Mouse (Mus musculus): Measurements from ENCODE around the gene Zfp541.
A peak's percentile ranks its signal among the peaks of the same experiment; 100 is the strongest.

Zfp541 gene

DNA sequence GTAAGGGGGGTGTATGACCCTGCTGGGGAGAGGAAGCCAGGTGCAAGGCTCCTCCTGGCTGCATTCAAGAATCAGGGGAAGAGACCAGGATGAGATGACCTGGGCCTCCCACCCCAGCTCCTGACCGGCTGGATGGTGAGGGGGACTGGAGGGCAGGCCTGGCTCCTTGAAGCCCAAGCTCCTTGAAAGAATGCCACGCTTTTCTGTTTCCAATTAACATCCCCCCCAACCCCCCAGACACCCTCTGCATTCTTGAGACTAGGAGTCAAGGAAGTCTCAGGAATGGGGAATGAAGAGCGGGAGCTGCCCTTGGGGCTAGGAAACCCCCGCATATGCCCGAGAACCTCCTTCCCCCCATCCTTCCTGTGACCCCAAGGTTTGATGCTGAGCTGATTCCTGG lies 17.1 kb upstream of the Zfp541 start:
- no peak for DNase-seq (ENCODE audit: low spot score)

DNA sequence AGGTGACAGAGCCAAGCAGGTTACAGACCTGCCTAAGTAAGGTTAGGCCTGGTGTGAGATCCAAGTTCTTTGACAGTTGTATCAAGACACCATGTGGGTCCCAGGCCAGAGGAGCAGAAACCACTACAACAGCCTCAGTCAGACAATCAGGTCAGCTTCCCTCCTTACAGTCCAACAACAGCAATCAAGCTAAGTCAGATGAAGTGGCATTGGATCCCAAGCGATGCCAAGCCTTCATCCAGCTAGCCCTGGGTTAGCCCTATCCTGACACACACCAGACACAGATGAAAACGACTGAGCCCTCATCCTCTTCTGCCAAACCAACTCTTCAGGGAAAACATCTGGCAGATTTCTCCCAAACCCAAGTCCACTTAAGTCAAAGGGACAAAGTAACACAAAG lies 16.1 kb upstream of the Zfp541 start:
- DNase-seq (ENCODE audit: low spot score) = no peak

DNA sequence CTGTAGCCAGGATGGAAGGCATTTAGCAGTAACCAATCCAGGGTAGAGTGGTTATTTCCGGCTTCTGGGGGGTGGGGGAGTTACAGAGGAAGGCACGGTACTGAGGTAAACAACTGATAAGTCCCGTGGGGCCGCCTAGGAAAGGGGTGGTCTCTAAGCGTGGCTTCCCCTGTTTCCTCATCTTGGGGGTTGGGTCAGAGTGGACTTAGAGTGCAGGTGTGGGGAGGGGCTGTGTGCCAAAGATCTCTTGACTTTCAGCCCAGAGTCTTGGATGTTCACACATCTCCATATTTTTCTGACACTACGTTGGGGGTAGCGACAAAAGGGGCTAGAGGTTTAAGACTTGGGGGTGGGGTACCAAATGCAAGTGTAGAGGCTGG lies 15.5 kb upstream of the Zfp541 start:
- no peak for DNase-seq (ENCODE audit: low spot score)

DNA sequence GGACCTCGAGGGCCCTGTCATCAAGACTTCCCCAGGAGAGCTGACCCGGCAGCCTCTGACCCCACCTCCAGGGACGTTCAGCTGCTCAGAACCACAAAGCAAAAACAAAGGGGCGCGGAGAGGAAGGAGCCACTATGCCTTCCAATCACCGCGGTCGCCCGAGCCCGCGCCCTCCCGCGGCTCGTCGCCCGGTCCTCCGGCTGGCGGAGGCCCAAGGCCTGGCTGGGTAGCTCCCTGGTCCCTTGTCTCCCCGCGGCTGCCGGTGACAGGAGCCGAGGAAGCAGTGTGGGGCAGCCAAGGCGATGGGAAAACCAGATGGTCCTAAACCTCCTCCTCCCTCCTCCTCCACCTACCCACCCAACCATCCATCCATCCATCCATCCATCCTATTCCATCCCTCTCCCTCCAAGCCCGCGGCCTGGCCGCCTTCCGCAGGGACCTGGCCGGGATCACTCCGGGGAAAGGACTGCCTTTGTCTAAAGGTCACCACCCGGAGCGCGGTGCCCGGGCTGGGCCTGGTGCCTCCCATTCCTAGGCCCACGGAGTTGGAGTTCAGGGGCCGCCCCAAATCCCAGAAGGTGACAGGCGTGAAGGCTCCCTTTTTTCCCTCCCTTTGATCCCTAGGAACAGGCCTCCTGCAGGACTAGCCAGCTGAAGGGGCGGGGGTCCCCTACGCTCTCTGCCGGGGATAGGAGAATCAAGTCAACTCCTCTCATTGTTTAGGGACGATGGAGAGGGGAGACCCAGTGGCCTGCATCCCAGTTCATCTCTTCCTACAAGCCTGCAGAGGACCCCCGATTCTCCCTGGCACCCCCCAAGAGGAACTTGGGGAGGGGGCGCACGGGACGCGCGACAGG lies 14.9 kb upstream of the Zfp541 start:
- DNase-seq (ENCODE audit: low spot score) = peak; percentile 68

DNA sequence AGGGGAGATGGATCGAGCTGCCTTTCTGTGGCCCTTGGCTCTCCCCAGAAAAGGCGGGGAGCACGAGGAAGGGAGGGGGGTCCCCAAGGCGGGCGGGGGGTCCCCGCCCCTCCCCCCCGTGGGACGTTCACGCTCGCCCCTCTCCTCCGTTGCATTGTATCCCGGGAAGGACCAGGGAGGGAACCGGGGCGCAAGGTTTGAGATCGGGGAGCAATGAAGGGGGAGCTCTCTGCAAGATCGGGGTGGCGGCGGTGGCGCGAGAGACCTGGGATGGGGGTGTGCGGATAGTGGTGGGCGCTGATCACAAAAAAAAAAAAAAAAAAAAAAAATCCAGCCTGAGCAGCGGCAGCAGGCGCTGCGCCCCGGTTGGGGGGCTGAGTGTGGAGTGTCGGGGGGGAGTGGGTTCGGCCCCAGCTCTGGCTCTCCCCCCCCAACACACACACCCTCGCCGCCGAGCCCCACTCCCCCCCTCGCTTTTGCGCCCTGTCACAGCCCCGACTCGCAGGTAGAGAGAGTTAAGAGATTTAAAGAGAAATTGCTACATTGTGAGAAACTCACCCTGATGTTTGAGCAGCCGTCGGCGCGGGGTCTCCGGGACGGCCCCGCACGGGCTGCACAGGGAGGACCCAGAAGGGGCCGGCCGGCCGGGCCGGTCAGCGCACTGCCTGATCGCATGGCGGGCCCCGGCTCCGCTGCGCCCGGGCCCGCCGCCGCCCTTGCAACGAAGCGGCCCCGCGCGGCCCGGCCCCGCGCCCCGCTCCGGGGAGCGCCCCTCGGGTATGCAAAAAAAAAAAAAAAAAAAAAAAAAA lies 14.1 kb upstream of the Zfp541 start, which contains the start of gene Bicra:
Gene Bicra, minus strand, starts transcription at position 584 of the 809 bp plus-strand sequence.
- DNase-seq (ENCODE audit: low spot score) = peak; percentile 75

DNA sequence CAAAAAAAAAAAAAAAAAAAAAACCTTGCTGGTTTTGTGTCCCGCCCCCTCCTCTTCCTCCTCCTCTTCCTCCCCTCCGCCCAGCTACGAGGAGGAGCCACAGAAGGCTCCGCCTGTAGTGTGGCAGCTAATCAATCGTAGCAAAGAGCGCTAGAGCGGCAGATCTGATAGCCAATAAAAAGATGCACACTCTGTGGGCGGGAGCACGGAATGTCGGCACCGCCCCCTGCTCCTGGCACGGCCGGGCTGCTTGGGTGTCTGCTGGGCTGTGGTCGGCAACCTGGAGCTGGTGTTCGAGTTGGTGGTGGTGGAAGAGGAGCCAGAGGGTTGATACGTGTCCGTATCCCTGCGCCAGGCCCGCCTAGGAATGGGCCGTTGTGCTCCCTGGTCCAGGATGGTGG lies 13.4 kb upstream of the Zfp541 start:
- peak; percentile 98 for DNase-seq (ENCODE audit: low spot score)

DNA sequence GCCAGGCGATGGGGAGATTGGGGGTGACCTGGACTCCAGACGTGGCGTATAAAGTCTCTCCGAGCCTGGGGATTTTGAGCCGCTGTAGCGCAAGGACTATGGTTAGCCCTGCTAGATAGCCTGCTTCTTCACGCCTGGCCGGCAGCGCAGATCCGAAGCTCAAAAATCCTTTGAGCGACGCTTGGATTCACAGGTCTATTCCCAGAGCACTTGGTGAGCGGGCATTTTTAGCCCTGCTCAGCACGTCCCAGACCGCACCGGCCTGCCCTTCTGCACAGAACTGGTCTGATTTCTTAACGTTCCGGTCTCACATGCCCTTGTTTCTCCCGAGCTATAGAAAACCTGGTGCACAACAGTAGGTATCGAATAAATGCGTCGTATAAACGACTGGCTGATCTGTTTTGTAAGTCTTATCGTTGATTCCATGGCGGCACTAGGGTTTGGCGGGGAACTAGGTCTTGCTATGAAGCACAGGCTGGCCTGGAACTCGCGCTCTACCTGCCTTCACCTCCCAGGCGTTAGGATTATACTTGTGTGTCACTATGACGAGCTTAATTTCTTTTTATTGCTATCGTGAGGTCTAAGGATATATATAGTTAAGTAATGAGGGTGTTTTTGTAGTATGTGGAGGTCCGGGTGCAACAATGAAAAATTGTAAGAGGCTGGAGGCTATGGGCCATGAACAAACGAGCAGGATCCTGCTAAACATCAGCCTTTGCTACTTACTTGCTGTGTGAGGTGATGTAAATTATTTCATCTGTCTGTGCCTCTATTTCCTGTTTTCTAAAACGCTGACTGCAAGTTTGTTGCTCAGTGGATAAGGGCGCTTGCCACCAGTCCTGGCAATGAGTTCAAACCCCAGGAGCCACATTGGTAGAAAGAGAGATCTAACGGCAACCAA lies 12.7 kb upstream of the Zfp541 start:
- no peak for DNase-seq (ENCODE audit: low spot score)

DNA sequence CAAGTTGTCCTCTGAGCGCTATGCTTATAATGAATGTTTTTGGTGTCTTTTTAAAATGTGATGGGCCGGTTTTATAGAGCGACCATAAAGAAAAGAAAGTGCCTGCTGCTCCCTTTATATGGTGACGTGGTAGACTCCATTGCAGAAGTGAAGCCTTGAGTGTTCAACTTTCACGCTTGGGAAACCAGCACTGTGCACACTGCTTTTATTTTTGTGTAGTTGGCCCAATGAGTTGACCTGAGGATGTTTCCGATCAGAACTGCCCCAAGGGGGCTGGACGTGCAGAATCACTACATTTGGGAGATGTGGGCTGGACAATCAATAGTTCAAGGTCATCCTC lies 12.1 kb upstream of the Zfp541 start:
- no peak for DNase-seq (ENCODE audit: low spot score)

DNA sequence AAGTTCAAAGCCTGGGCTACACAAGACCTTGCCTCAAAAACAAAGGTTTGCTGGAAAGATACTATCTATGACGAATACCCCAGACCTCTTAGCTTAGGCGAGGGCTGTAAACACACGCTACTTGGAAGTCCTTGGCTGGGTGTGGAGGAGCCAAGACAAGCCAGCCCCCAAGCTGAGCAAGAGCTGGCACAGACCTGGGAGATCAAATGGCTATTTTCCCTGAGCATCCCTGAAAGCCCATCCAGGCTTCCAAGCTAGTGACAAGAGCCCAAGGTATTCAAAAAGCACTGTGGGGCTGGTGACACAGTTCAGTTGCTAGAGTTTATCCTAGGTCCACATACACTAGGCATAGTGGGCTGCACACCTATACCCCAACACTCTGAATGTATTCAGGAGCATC lies 11.0 kb upstream of the Zfp541 start:
- DNase-seq (ENCODE audit: low spot score) = no peak

DNA sequence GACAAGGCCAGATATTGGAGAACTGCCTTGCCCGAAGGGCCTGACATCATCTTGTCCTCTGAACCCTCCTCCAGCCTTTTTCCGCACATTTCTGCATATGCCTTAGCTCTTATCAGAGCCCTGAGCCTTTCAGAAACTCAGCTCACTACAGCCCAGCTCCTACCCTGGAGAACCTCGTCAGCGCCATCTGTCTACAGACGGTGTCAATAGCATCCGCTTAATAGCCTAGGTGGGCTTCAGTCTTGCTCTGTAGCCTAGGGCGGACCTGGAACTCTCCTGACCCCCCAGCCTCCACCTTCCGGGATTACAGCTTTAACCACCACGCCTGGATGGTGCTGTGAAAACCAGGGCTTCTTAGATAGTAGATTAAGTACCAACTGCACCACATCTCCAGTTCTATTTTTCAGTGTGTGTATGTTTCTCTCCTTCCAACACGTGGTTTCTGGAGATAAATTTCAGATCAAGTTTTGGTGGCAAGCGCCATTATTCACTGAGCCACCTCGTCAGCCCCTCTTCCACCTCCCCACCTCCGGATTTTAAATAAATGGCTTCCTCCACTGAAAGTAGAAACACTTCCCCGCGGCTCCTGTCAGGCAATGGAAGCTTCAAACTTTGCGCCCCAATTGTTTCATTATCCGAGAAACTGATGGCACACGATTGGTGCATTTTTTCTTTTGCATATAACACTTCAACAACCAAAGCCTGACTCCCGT lies 9.6 kb upstream of the Zfp541 start:
- DNase-seq (ENCODE audit: low spot score) = peak; percentile 55

DNA sequence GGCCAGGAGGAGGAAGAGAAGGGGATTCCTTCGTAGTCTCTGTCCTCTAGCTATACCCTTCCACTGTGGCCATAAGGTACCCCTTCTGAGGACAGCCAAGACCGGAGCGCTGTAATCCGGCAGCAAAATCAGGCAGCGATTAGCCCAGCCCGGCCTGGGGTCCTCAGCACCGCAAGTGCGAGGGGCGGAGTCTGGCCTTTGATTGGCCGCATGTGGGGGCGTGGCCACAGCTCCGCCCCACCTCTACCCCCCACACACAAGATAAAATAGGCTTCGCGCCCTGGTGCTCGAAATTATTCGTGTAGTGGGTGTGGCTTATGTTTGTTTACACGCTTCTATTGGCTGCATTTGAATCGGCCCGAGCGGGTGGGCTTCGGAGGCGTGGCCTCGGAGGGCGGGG lies 8.9 kb upstream of the Zfp541 start:
- peak; percentile 90 for DNase-seq (ENCODE audit: low spot score)

DNA sequence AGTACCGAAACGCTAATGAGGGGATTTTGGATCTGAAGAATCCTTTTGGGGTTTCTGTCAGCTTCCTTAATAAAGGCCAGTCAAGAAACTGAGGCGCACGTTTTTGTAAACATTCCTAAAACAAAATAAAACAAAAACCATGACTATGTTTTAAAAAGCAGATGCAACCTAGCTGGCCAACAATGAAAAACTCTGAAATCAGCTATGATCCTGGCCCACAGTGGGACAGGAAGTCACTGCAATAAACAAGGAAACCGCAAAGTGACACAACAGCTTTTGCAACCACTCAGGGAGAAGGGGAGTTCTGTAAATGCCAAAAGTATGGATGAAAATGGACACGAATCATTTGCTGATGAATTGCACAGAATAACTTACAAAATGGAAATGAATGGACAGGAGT lies 8.5 kb upstream of the Zfp541 start:
- no peak for DNase-seq (ENCODE audit: low spot score)

DNA sequence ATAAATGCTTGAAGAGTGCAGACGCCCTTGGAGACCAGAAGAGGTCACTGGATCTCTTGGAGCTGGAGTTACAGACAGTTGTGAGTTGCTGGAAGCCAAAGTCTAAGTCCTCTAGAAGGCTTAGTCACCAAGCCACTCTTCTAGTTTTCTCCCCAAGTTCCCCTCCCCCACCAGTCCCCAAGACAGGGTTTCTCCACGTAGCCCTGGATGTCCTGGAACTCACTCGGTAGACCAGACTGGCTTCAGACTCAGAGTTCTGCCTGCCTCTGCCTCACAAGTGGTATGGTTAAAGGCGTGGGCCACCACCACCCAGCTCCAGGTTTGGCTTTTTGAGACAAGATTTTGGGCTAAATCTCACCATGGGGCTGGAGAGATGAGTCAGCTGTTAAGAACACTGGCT lies 6.6 kb upstream of the Zfp541 start:
- no peak for DNase-seq (ENCODE audit: low spot score)

DNA sequence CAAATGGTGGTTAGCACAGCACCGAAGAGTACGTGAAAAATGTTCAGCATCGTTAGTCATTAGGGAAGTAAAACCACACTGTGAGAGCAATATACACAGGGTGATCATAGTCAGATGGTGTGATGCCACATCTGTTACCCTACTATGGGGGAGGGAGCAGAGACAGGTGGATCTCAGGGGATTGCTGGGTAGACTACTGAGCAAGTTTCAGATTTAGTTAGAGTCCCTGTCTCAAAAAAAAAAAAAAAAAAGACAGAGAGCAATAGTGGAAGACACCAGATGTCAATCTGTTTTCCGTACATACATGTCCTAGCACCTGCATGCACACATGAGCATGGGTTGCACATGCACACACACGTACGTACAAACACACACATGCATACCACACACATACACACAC lies 5.9 kb upstream of the Zfp541 start:
- DNase-seq (ENCODE audit: low spot score) = no peak

DNA sequence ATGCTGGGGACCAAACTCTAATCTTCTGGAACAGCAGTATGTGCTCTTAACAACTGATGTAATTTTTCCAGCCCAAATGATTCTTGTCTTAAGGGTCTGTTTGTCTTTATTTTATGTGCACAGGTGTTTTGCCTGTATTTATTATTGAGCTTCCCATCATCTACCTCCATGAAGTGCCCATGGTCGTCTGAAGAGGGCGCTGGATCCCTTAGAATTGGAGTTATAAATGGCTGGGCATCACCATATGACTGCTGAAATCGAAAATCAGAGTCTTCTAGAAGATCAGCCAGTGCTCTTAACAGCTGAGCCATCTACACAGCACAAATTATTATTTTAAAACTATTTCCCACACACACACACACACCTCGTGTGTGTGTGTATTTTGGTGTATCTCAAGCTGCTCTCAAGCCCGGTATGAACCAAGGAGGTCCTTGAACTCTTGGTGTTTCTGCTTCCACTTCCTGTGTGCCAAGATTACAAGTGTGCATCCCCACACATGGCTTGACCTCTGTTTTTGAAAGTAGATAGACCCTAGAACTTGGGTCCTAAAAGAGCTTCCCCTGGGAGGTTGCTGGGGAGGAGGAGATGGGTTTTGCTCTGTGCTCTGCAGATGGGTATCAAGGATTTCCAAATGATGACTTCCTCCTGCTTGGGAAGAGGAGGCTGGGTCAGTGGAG lies 5.0 kb upstream of the Zfp541 start:
- DNase-seq (ENCODE audit: low spot score) = no peak

DNA sequence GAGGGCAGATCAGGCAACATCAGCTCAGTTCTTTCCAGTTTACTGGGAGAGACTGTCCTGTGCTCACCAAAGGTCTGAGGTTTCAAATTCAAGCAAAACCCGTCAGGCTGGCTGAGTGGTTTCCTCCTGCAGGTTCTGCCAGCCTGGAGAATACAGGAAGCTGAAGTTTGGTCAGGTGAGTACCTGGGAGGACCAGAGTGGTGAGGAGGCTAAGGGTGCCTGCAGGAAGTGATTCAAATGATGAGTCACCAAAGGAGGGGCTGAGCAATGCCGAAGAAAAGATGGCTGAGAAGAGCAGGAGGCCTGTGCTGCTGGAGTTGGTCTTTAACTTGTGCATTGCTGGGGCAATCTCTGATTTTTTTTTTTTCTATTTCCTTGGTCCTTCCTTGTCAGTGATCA lies 4.5 kb upstream of the Zfp541 start:
- DNase-seq (ENCODE audit: low spot score) = no peak

DNA sequence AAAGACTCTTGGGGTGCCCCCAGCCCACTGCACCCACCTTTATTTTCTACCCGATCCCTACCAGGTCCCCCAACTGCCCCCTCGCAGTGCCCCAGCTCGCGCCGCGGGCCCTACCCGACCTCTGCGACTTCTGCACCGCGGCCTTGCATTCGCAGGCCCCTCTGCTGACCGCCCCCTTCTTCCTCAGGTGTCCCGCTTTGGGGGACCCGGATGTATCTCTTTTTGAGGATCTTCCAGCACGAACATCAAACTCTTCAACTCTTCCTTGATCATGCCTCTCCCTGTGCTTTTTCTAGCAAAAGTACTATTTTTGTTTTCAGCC lies 446 bp downstream of the Zfp541 start:
- no peak for DNase-seq (ENCODE audit: low spot score)

DNA sequence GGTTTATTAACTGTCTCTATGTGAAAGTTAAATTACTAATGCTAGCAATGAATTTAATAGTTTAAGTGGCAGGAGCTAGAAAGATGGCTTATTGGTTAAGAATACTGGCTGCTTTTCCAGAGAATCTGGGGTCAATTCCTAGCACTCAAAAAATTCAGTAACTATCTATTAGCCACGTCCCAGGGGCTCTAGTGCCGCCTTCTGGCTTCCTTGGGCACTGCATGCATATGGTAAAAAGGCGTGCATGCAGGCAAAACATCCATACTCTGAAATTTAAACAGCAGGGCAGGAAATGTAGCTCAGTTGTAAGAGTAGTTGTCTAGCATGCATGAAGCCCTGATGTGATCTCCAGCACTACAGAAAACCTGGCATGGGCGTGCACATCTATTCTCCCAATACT lies 1.9 kb downstream of the Zfp541 start:
- no peak for DNase-seq (ENCODE audit: low spot score)

DNA sequence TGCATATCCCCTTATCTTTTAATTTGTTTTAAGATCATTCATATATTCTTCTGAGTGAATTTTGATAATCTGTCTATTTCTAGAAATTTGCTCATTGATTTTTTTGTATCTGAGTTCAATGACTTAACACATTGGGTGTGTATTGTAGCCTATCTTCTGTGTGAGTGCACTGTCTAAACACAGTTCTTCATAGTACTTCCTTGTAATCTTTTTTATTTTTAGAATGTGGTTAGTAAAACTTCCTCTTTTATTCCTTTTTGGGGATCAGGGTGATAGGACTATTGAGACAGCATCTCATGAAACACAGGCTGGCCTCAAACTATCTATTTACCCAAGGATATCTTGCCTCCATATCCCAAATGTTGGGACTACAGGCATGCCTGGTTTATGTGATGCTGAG lies 9.2 kb downstream of the Zfp541 start:
- DNase-seq (ENCODE audit: low spot score) = no peak

DNA sequence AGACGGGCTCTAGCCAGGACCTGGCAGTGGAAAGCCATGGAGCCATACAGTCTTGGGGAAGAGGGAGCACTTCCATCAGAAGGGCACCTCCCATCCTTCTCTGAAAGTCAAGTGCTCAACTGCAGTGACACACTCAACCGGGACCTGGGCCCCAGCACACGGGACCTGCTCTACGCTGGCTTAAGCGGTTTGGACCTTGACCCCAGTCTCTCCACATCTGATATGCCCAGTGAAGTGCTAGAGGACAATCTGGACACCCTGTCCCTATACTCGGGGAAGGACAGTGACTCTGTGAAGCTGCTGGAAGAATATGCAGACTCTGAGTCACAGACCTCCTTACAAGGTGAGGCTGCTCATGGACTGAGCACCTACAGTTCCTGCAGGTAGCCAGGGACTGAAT lies 10.3 kb downstream of the Zfp541 start:
- no peak for DNase-seq (ENCODE audit: low spot score)

DNA sequence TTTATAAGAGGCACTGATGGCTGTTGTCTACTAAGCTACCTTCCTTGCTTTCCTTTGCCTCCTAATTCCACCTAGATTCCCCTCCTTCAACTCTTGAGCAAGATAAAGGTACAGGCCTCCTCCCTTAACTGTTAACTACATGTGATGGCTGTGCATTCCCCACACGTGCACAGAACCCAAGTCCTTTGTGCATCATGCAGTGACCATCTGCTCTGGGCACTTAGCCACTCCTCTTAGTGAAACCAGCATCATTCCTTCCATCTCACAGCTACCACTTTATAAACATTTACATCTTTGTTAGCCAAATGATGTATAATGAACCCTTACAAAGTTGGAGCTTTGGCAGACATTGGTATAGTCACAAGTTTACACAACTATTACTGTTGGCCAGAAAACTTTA lies 18.3 kb downstream of the Zfp541 start:
- no peak for DNase-seq (ENCODE audit: low spot score)
